Mouse (Mus musculus) testis, adult 2 months (tissue): ENCODE results near the gene Psmc1. TPM values are rescaled to one million over a fixed set of nuclear protein-coding genes. Genes with fewer than 3 reads are reported as not detected.

Experiments
- H3K27ac ChIP-seq: fragments of 200-500 bp; 2 replicates; pipeline ENCODE4 v1.5.1; 2012; ENCODE audit warnings: low read depth, low read length; ENCODE audit not compliant: control insufficient read depth, insufficient read depth
- H3K27me3 ChIP-seq: fragments of 200-500 bp; 2 replicates; pipeline ENCODE4 v1.6.1; 2012; ENCODE audit warnings: mild to moderate bottlenecking, low read length, moderate library complexity; ENCODE audit not compliant: control insufficient read depth, insufficient read depth
- H3K36me3 ChIP-seq: fragments of 200-500 bp; 2 replicates; pipeline ENCODE4 v1.6.1; 2012; ENCODE audit warnings: mild to moderate bottlenecking, low read length; ENCODE audit not compliant: control insufficient read depth, insufficient read depth
- H3K4me1 ChIP-seq: fragments of 200-500 bp; 2 replicates; pipeline ENCODE4 v1.6.1; 2012; ENCODE audit warnings: low read length; ENCODE audit not compliant: control insufficient read depth, insufficient read depth
- H3K4me3 ChIP-seq: fragments of 200-500 bp; 2 replicates; pipeline ENCODE4 v1.5.1; 2012; ENCODE audit warnings: low read depth, mild to moderate bottlenecking, low read length, moderate library complexity, mixed read lengths; ENCODE audit not compliant: control insufficient read depth
- CTCF ChIP-seq: fragments of 200-500 bp; IDR thresholded peaks from 2 replicates; pipeline ENCODE4 v1.5.1; 2012; ENCODE audit warnings: low read depth, mild to moderate bottlenecking, inconsistent platforms, low read length, moderate library complexity; ENCODE audit not compliant: control insufficient read depth, insufficient read depth, insufficient replicate concordance
- POLR2A ChIP-seq: fragments of 200-500 bp; IDR thresholded peaks from 2 replicates; pipeline ENCODE4 v1.6.1; 2012; ENCODE audit warnings: low read depth, mild to moderate bottlenecking, inconsistent platforms, low read length, moderate library complexity; ENCODE audit not compliant: control insufficient read depth
- polyA plus RNA-seq: library from polyadenylated mRNA; depleted of rRNA; stranded (reverse); fragments of >200 nt; gene quantifications from 2 replicates; pipeline ENCODE4 v1.2.3, GENCODE M21; 2012

Gene Psmc1
- polyA plus RNA-seq, 1 experiment = 33.7 TPM

DNA sequence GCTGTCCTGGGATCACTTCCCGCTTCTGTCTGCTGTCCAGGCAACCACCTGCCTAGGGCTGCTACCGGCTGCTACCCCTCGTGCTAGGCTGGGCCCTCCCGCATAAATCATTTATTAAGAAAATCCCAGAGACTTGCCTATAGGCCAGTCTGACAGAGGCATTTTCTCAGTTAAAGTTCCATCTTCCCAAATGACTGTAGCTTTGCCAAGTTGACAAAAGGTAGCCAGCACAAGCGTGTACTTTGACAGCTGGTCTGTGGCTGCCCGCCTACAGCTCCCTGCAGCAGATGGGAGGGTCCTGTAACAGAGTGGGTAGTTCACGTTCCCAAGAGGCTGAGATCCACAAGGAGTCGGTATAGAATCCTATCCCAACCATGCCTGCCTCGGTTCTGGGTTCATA is 13.5 kb downstream of the Psmc1 start:
- H3K4me3 ChIP-seq = no peak overlapping the region
- TF ChIP-seq POLR2A = no peak
- TF ChIP-seq CTCF = no peak
- H3K27me3 ChIP-seq = no peaks in the 10 kb centered on the region
- peak overlapping the region; percentile 37; the same call in 1 of the 2 replicates for H3K27ac ChIP-seq
- peaks cover under 1% of the 10 kb centered on the region for H3K36me3 ChIP-seq
- H3K4me1 ChIP-seq = no peaks in the 10 kb centered on the region; the same call in 1 of the 2 replicates

DNA sequence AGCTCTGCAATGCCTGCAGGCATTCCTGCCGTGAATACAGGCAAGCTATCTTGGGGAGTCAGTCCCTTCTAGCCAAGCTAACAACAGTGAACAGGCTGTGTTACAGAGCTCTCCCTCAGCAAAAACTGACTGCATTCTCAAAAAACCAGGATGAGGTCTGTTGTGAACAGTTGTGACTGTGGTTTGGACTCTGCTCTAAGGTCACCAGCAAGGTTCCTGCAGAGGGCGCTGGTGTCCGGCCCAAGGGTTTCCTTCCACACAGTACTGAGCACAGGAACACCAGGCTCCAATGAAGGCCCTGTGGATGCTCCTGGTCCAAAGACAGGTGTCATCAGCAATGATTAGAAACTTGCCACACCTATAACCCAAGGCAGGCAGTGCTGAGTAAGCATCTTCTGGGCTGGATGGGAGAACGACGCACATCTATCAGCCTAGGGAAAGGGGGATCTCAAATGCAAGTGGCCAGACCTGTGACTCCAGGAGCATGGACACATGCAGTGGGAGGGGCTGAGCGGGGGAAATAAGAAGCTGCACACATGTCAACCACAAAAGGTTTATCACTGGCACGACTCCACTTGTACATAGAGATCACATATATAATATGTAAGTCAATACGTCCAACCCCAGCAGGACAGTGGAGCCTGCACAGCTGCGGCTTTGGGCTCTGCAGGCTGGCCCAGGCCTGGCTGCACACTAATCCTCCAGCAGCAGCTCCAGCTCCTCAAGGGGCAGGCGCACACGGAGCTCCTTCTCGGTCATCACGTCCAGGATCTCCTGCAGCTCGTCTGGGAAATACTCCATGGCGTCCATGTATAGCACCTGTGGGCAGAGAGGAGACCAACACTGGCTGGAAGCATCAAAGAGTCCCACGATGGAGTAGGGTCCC is 15.2 kb downstream of the Psmc1 start:
- TF ChIP-seq CTCF = no peak
- no peak for TF ChIP-seq POLR2A
- H3K27ac ChIP-seq = no peak overlapping the region
- no peaks in the 10 kb centered on the region; the same call in 1 of the 2 replicates for H3K4me1 ChIP-seq
- no peak overlapping the region for H3K4me3 ChIP-seq
- H3K27me3 ChIP-seq = no peaks in the 10 kb centered on the region
- H3K36me3 ChIP-seq = no peaks in the 10 kb centered on the region; the same call in none of the 2 replicates

DNA sequence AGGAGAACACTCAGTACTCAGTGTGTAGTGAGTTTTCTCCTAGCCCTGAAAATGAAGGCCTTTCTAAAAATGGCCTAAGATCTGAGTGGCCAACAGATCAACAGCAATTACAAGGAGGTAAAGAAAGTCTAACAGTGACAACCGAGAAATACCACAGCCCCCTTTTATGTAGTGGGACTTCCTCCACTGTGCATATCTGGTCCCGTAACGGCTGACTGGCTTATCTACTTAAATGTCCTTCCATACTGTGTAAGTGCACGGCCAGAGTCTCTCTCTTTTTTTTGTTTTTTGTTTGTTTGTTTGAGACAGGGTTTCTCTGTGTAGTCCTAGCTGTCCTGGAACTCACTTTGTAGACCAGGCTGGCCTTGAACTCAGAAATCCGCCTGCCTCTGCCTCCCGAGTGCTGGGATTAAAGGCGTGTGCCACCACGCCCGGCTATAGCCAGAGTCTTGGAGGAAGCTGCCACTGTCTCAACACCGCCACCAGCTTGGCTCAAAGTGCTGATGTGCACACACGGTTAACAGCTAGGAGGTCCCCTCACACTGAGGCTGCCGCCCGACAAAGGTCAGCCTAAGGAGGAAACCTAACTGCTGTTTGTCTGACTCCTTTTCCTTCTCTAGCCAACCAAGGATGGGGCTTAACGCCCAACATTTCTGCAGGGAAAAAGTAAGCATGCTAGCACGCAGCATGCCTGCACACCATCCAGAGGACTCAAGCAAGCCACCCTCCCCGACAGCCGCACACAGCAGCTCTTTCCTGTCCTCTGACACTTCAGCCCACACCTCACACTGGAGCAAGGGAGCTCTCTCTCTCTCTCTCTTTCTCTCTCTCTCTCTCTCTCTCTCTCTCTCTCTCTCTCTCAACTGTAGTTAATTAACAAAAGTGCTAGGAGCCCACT is 17.3 kb downstream of the Psmc1 start:
- Histone ChIP-seq H3K4me3 (no peak overlapping the region), H3K4me1 (no peaks in the 10 kb centered on the region; the same call in 1 of the 2 replicates), H3K27ac (no peak overlapping the region), H3K27me3 (no peaks in the 10 kb centered on the region), H3K36me3 (peaks cover 2% of the 10 kb centered on the region)
- no peak for TF ChIP-seq CTCF
- TF ChIP-seq POLR2A = no peak

DNA sequence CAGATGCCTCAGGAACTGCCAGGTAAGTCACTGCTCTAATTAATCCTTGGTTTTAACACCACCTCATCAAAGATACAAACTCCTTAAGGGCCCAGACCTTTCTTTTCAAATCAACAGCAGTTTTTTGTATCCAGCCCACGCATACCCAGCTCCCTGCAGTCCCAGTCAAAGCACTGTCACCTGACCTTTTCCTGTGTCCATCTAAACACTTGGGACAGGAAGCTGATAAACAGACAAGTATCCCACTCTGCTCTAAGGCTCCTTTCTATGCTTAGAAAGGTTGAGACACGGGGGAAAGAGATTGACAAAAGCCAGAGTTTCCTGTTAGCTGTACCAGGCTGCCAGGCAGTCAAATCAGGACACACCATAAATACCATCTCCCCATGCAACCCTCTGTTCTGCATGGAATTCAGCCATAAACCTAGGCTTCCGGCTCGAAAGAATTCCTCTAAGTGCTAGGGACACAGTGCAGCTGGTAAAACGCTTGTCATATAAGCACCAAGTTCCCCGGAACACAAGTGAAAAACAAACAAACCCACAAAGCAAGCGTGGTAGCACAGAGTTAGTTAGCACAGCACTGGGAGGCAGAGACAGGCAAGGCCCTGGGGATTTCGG is 18.0 kb downstream of the Psmc1 start:
- no peaks in the 10 kb centered on the region; the same call in 1 of the 2 replicates for H3K4me1 ChIP-seq
- H3K27me3 ChIP-seq = no peaks in the 10 kb centered on the region
- H3K36me3 ChIP-seq = peaks cover 2% of the 10 kb centered on the region
- no peak overlapping the region for H3K27ac ChIP-seq
- no peak for TF ChIP-seq POLR2A
- TF ChIP-seq CTCF = no peak
- H3K4me3 ChIP-seq = no peak overlapping the region

GRCm38 (mm10) chr12:100128522-100128921 is 18.6 kb downstream of the Psmc1 start:
- Histone ChIP-seq H3K4me3 (no peak overlapping the region), H3K4me1 (no peaks in the 10 kb centered on the region; the same call in 1 of the 2 replicates), H3K27ac (no peak overlapping the region), H3K27me3 (no peaks in the 10 kb centered on the region), H3K36me3 (peaks cover 2% of the 10 kb centered on the region; the same call in 1 of the 2 replicates)
- TF ChIP-seq CTCF (no peak), POLR2A (no peak)

- Histone ChIP-seq H3K4me1 (no peaks in the 10 kb centered on the region; the same call in 1 of the 2 replicates), H3K4me3 (no peak overlapping the region), H3K27me3 (no peaks in the 10 kb centered on the region), H3K36me3 (peaks cover 3% of the 10 kb centered on the region), H3K27ac (no peak overlapping the region)
- TF ChIP-seq POLR2A (no peak), CTCF (no peak)
Observed at GRCm38 (mm10) chr12:100128961-100129360, 19.0 kb downstream of the Psmc1 start.

DNA sequence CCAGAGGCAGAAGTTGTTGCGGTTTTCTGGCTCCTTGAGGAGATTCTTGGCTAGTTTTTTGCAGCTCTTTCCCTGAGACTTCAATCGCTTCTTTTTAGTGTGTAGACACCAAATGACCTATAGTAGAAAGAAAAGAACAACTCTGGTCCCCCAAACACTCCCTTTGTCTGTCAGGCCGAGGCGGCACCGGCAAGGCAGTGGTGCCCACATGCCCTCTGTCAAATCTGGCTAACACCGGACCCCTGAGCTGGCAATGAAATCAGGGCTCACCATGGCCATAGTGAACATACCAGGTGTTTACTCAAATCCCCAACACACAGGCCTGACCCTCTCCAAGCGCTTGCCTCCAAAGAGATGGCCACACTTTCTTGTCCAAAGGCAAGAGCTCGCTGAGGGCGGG is 21.2 kb downstream of the Psmc1 start:
- no peak overlapping the region for H3K4me3 ChIP-seq
- H3K36me3 ChIP-seq = peaks cover 6% of the 10 kb centered on the region
- H3K27ac ChIP-seq = no peak overlapping the region
- TF ChIP-seq POLR2A (no peak), CTCF (no peak)
- no peaks in the 10 kb centered on the region for H3K27me3 ChIP-seq
- no peaks in the 10 kb centered on the region; the same call in 1 of the 2 replicates for H3K4me1 ChIP-seq
